Mouse (Mus musculus): ENCODE results near the gene Chchd4.

- TF ChIP-seq USF1 (IDR thresholded peaks at IDR 0.05; ENCODE audit: low read depth) = no peak
- TF ChIP-seq CTCF (IDR thresholded peaks at IDR 0.05; ENCODE audit: control insufficient read depth, insufficient read depth, insufficient read length) = no peak
- no peak for TF ChIP-seq MAX (IDR thresholded peaks at IDR 0.05)
Measured at GRCm38 (mm10) chr6:91494526-91494925, 21.2 kb upstream of the Chchd4 start.

All from C2C12 (cell line).